Comparison of ENCODE assay signal across 19 mouse cellular contexts in the genomic region with DNA sequence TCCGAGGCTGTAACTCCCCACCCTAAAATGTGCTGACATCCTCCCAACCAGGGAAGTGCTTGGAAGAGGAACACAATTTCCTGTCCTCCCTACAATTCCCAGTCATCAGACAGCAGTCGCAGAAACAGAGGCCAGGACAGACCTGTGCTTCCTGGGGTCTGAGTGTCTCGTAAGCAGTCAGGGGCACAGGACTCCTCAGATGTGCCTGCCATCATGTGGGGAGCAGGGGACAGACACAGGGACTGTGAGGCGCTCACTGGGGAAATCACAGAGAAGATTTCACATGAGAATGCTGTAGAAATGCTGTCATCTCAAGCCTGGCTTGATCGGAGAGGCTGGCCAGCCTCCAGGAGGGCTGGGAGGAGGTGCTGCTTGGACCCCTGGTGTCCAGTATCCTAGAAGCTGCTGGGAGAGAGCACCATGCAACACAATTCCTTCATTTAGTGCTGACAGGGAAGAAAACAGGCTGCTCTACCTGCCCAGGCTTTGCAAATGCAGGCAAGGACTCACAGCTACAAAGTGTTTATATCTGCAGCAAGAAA.
A peak's percentile ranks its signal among the peaks of the same experiment; 100 is the strongest.
DNase-seq lines count a peak whose midpoint lies in the region; ATAC-seq lines count a peak whose summit lies in the region.
"Had no signal": no experiment of that assay in that cellular context is flagged by ENCODE, and none has a peak within 500 bp of the region (broad histone marks: within the 10 kb centered on the region; RNA-seq: fewer than 3 reads in every experiment).

No protein-coding gene starts in this region.

- WGBS in heart, embryonic 16.5 days, result 56% methylated on average over 5 of the region's 5 CpGs

- H3K4me3 ChIP-seq in heart, embryonic 16.5 days (ENCODE audit: low read length), result no peak overlapping the region
- H3K4me3 ChIP-seq: embryonic facial prominence, embryonic 13.5 days; forebrain, embryonic 13.5 days; heart, embryonic 10.5 days; hindbrain, embryonic 12.5 days; intestine, embryonic 15.5 days; kidney, embryonic 15.5 days had no signal

- H3K4me1 ChIP-seq in heart, embryonic 16.5 days (ENCODE audit: control insufficient read depth, insufficient read depth, low read length), result peaks cover 15% of the 10 kb centered on the region

- H3K27me3 ChIP-seq in heart, embryonic 16.5 days (ENCODE audit: control insufficient read depth, insufficient read depth, low read length), result no peaks in the 10 kb centered on the region
- H3K27me3 ChIP-seq: embryonic facial prominence, embryonic 13.5 days; forebrain, embryonic 13.5 days; hindbrain, embryonic 12.5 days; intestine, embryonic 15.5 days; kidney, embryonic 15.5 days had no signal

- 0 out of 2 replicates have a peak, but pooled peaks have one; percentile 32 for ATAC-seq in heart, embryonic 16.5 days (replicated peaks; ENCODE audit: extremely low read depth, insufficient read depth, low FRiP score)
- ATAC-seq: forebrain, embryonic 13.5 days; intestine, embryonic 15.5 days had no signal

- no peak overlapping the region for H3K27ac ChIP-seq in heart, embryonic 16.5 days (ENCODE audit: low read length)
- H3K27ac ChIP-seq: embryonic facial prominence, embryonic 13.5 days; forebrain, embryonic 13.5 days; heart, embryonic 10.5 days; hindbrain, embryonic 12.5 days; intestine, embryonic 15.5 days; kidney, embryonic 15.5 days had no signal

- no peak overlapping the region for H3K9ac ChIP-seq in heart, embryonic 16.5 days (ENCODE audit: low read length)
- H3K9ac ChIP-seq: embryonic facial prominence, embryonic 13.5 days; forebrain, embryonic 13.5 days; hindbrain, embryonic 12.5 days; intestine, embryonic 15.5 days; kidney, embryonic 15.5 days had no signal

- intact Hi-C loops in gastrocnemius, postnatal 14 days (cut with DNase I; ENCODE audit: low total_unique reads), result no loop called here

- DNase-seq in gastrocnemius, postnatal 14 days, result peak; percentile 38
- DNase-seq in gastrocnemius, adult 18-20 months (ENCODE audit: low spot score), result no peak
- DNase-seq in heart, postnatal 4 days, result no peak
- DNase-seq in kidney, postnatal 4 days, result peak; percentile 28 to 37
- DNase-seq in kidney, adult 11 months, result no peak
- DNase-seq in cerebellum, adult 18-20 months, result no peak
- DNase-seq: adrenal gland, postnatal 14 days; cerebellum, adult 11-12 months; cerebellum, adult 9-11 months; cerebellum, postnatal 36 days; gastrocnemius, postnatal 25 days; kidney, adult 2 months had no signal

- no peaks in the 10 kb centered on the region for H3K36me3 ChIP-seq in heart, embryonic 16.5 days (ENCODE audit: control insufficient read depth, insufficient read depth)
- H3K36me3 ChIP-seq: hindbrain, embryonic 12.5 days; intestine, embryonic 15.5 days; kidney, embryonic 15.5 days had no signal

- H3K9me3 ChIP-seq in heart, embryonic 16.5 days (replicated peaks; ENCODE audit: control insufficient read depth, low read length), result no peaks in the 10 kb centered on the region
- H3K9me3 ChIP-seq: embryonic facial prominence, embryonic 13.5 days; forebrain, embryonic 13.5 days; heart, embryonic 10.5 days; hindbrain, embryonic 12.5 days; intestine, embryonic 15.5 days; kidney, embryonic 15.5 days had no signal

- H3K4me2 ChIP-seq in heart, embryonic 16.5 days (ENCODE audit: low read depth, low read length), result no peak overlapping the region
- H3K4me2 ChIP-seq: embryonic facial prominence, embryonic 13.5 days; forebrain, embryonic 13.5 days; hindbrain, embryonic 12.5 days; intestine, embryonic 15.5 days; kidney, embryonic 15.5 days had no signal

Comparison
In these comparisons a context has a peak if more than half of its experiments do, and no peak if none do; other contexts are left out.
1. DNase-seq: peak in gastrocnemius, postnatal 14 days (single experiment) and kidney, postnatal 4 days (2 of 2); none in gastrocnemius, adult 18-20 months (single experiment), heart, postnatal 4 days (single experiment), kidney, adult 11 months (single experiment) and cerebellum, adult 18-20 months (0 of 2).